Mouse (Mus musculus): ENCODE results near the gene Hmox1.

DNA sequence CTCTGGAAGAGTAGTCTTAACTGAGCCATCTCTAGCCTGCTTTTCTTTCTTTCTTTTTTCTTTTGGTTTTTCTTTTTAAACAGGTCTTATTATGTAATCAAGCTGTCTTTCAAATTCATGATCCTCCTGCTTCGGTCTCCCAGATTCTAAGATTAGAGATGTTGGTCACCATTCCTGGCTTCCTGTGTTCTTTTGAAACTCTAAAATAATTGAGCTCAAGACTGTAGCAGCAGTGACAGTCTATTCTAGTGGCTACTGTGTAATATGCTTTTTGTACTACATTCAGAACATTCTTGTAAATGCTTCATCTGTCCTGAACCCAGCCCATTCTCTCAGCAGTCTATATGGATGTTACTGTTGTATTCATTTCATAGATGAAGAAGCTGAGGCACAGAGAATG is 25.1 kb downstream of the Hmox1 start:
- TF ChIP-seq CTCF (IDR thresholded peaks at IDR 0.05; ENCODE audit: low read depth) (no peak), EP300 (IDR thresholded peaks at IDR 0.05; ENCODE audit: low read depth) (no peak)
